Mouse (Mus musculus): ENCODE measurements around the gene Tipin. TPM values are rescaled to one million over a fixed set of nuclear protein-coding genes. Genes with fewer than 3 reads are reported as not detected.

Gene Tipin
- polyA plus RNA-seq (2015; fragmentation: Nextera tagmentation; extraction: Ambion mirVana), result 132 and 162 TPM in 2 replicates

- ATAC-seq (ENCODE audit: insufficient read depth, low FRiP score), result peak; percentile 96
- Histone ChIP-seq H3K4me1 (ENCODE audit: control insufficient read depth, insufficient read depth, low read length) (peaks cover 7% of the 10 kb centered on the region; the same call in 1 of the 2 replicates), H3K9me3 (replicated peaks; ENCODE audit: control insufficient read depth, low read length) (no peaks in the 10 kb centered on the region), H3K9ac (ENCODE audit: low read length) (peak within 1 kb of the TSS; percentile 97), H3K4me3 (replicated peaks; ENCODE audit: low read length) (peak within 1 kb of the TSS; percentile 74), H3K27me3 (ENCODE audit: control insufficient read depth, insufficient read depth, low read length) (no peaks in the 10 kb centered on the region), H3K27ac (ENCODE audit: low read length) (peak within 1 kb of the TSS; percentile 92), H3K36me3 (ENCODE audit: control insufficient read depth, insufficient read depth, low read length) (no peaks in the 10 kb centered on the region), H3K4me2 (ENCODE audit: low read depth, low read length) (peak within 1 kb of the TSS; percentile 79)
- 2% methylated on average over 46 of the region's 46 CpGs for WGBS
These were observed at the start of gene Tipin for GRCm38 (mm10) chr9:64281105-64281780. TSS of gene Tipin (plus strand) at chr9:64281581.

DNA sequence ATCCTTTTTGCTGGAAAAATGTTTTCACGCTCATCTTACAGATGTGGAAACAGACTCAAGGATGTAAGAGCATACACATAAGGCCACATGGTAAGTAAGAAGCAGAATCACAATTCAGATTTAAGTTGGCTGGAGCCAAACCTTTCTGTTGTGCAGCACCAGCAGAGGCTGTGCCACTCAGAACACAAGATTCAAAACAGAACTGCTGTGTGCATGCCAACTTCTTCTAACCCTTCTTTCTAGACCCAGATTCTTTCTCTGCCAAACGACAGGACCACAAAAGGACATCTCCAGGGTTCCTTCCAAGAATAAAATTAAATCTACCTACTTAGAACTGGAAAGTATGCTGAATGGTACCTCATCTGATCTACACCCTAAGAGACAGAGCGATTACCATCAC, 49.7 kb upstream of the Tipin start:
- no peaks in the 10 kb centered on the region for H3K27me3 ChIP-seq (ENCODE audit: control insufficient read depth, insufficient read depth, low read length)
- H3K4me1 ChIP-seq (ENCODE audit: control insufficient read depth, insufficient read depth, low read length), result peaks cover 48% of the 10 kb centered on the region
- ATAC-seq (ENCODE audit: insufficient read depth, low FRiP score), result no peak
- H3K9me3 ChIP-seq (replicated peaks; ENCODE audit: control insufficient read depth, low read length), result no peaks in the 10 kb centered on the region
- peak overlapping the region; percentile 65 for H3K27ac ChIP-seq (ENCODE audit: low read length)
- no peak overlapping the region for H3K4me3 ChIP-seq (replicated peaks; ENCODE audit: low read length)
- 0 out of 2 replicates have a peak, but pooled peaks cover 3% of the 10 kb centered on the region for H3K36me3 ChIP-seq (ENCODE audit: control insufficient read depth, insufficient read depth, low read length)
- 57% methylated on average over 3 of the region's 3 CpGs for WGBS
- no peak overlapping the region for H3K9ac ChIP-seq (ENCODE audit: low read length)
- H3K4me2 ChIP-seq (ENCODE audit: low read depth, low read length), result no peak overlapping the region

DNA sequence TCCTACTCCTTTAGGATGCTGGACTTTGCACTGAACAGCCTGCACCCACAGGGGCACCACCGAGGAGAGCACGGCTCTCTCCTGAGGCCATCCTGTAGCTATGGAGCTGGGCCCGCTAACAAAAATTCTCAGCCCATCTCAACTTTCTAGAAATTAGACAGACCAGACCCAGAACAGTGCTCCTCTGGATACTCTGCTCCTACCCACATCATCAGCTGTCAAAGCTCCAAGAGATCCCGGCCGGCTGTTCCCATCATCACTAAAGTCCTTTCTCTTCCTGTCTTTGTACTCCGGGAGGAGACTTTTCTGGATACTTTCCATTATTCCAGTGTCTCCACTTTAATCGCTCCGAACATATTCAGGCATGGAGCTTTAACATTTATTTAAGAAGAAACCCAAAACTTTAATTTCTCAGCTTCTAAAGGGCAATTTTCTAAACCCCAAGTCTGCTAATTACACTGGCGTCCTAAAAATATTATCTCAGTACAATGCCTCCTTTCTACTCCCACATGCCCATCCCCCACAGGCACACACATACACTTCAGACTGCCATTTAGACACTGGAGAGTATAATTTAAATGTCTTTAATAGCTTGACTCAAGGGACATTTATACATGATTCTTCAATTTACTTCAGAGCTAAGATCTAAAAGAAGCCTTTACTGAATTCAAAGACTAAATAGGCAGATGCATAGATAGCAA, 49.0 kb upstream of the Tipin start:
- 38% methylated on average over 9 of the region's 9 CpGs for WGBS
- H3K4me2 ChIP-seq (ENCODE audit: low read depth, low read length), result peak overlapping the region; percentile 16; the same call in 1 of the 2 replicates
- H3K27me3 ChIP-seq (ENCODE audit: control insufficient read depth, insufficient read depth, low read length), result no peaks in the 10 kb centered on the region
- H3K36me3 ChIP-seq (ENCODE audit: control insufficient read depth, insufficient read depth, low read length), result 0 out of 2 replicates have a peak, but pooled peaks cover 3% of the 10 kb centered on the region
- peak; percentile 57; the same call in 1 of the 2 replicates for ATAC-seq (ENCODE audit: insufficient read depth, low FRiP score)
- peaks cover 48% of the 10 kb centered on the region for H3K4me1 ChIP-seq (ENCODE audit: control insufficient read depth, insufficient read depth, low read length)
- no peak overlapping the region for H3K4me3 ChIP-seq (replicated peaks; ENCODE audit: low read length)
- H3K9me3 ChIP-seq (replicated peaks; ENCODE audit: control insufficient read depth, low read length), result no peaks in the 10 kb centered on the region
- peak overlapping the region; percentile 65 for H3K27ac ChIP-seq (ENCODE audit: low read length)
- H3K9ac ChIP-seq (ENCODE audit: low read length), result peak overlapping the region; percentile 25; the same call in 1 of the 2 replicates

GRCm38 (mm10) chr9:64233656-64234055, 47.7 kb upstream of the Tipin start:
- no peak overlapping the region; the same call in 1 of the 2 replicates for H3K9ac ChIP-seq (ENCODE audit: low read length)
- WGBS, result 36% methylated on average over 5 of the region's 5 CpGs
- H3K4me3 ChIP-seq (replicated peaks; ENCODE audit: low read length), result no peak overlapping the region
- 0 out of 2 replicates have a peak, but pooled peaks cover 3% of the 10 kb centered on the region for H3K36me3 ChIP-seq (ENCODE audit: control insufficient read depth, insufficient read depth, low read length)
- no peaks in the 10 kb centered on the region for H3K9me3 ChIP-seq (replicated peaks; ENCODE audit: control insufficient read depth, low read length)
- H3K27ac ChIP-seq (ENCODE audit: low read length), result peak overlapping the region; percentile 74
- no peak overlapping the region for H3K4me2 ChIP-seq (ENCODE audit: low read depth, low read length)
- H3K4me1 ChIP-seq (ENCODE audit: control insufficient read depth, insufficient read depth, low read length), result peaks cover 43% of the 10 kb centered on the region
- peak; percentile 56; the same call in 1 of the 2 replicates for ATAC-seq (ENCODE audit: insufficient read depth, low FRiP score)
- no peaks in the 10 kb centered on the region for H3K27me3 ChIP-seq (ENCODE audit: control insufficient read depth, insufficient read depth, low read length)

DNA sequence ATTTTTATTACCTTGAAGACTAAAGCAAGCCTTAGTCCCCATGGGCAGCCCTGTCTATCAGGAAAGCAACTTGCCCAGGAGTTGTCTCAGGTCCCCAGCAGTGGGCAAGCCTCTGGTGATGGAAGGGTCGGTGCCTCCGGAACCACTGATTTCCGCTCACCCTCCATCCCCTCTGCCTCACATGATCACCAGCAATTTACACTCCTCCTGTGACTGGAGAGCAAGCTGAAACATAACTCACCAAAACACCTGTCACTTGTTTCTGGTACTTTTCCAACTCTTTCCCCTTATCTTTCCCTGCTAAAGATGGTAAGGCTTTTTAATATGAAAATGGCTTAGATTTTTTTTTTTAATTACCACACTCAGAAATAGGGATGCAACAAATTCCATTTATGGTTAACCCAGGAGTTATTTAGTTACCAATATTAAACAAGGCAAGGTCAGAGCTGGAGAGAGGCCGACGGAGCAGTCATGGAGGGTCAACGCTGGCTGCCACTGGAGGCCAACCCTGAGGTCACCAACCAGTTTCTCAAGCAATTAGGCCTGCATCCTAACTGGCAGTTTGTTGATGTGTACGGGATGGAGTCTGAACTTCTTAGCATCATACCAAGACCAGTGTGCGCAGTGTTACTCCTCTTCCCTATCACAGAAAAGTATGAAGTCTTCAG, 46.5 kb upstream of the Tipin start, which contains the start of gene Uchl4:
Gene Uchl4 (plus strand): TSS at position 434 of the 668 bp plus-strand sequence.
- WGBS, result 85% methylated on average over 8 of the region's 8 CpGs
- Histone ChIP-seq H3K4me3 (replicated peaks; ENCODE audit: low read length) (no peak within 1 kb of the TSS), H3K27ac (ENCODE audit: low read length) (peak within 1 kb of the TSS; percentile 74), H3K4me1 (ENCODE audit: control insufficient read depth, insufficient read depth, low read length) (peaks cover 42% of the 10 kb centered on the region), H3K9ac (ENCODE audit: low read length) (no peak within 1 kb of the TSS; the same call in 1 of the 2 replicates), H3K4me2 (ENCODE audit: low read depth, low read length) (no peak within 1 kb of the TSS), H3K27me3 (ENCODE audit: control insufficient read depth, insufficient read depth, low read length) (no peaks in the 10 kb centered on the region), H3K36me3 (ENCODE audit: control insufficient read depth, insufficient read depth, low read length) (0 out of 2 replicates have a peak, but pooled peaks cover 3% of the 10 kb centered on the region), H3K9me3 (replicated peaks; ENCODE audit: control insufficient read depth, low read length) (no peaks in the 10 kb centered on the region)
- ATAC-seq (ENCODE audit: insufficient read depth, low FRiP score), result no peak

GRCm38 (mm10) chr9:64236056-64236455, 45.3 kb upstream of the Tipin start:
- H3K4me2 ChIP-seq (ENCODE audit: low read depth, low read length), result no peak overlapping the region
- H3K9ac ChIP-seq (ENCODE audit: low read length), result no peak overlapping the region

DNA sequence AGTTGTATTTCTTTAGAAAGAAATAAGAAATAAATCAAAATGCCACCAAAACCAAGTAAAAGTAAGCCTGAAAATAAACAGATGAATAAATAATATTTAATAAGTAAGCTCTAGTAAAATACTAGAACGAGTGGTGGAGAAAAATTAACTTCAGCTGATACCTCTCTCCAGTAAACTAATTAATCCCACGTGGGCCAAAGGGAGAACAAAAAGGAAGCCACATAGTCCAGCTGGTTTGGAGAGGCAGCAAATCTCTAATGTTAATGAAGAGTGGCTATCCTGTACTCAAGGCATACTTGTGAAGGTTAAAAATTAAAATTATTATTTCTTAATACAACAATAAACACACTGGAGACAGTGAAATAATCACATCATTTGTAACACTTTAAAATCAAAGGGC, 41.3 kb upstream of the Tipin start:
- no peaks in the 10 kb centered on the region for H3K27me3 ChIP-seq (ENCODE audit: control insufficient read depth, insufficient read depth, low read length)
- 0 out of 2 replicates have a peak, but pooled peaks cover 3% of the 10 kb centered on the region for H3K36me3 ChIP-seq (ENCODE audit: control insufficient read depth, insufficient read depth, low read length)
- H3K4me2 ChIP-seq (ENCODE audit: low read depth, low read length), result no peak overlapping the region
- H3K9me3 ChIP-seq (replicated peaks; ENCODE audit: control insufficient read depth, low read length), result no peaks in the 10 kb centered on the region
- no peak overlapping the region for H3K4me3 ChIP-seq (replicated peaks; ENCODE audit: low read length)
- WGBS, result 38% methylated on average over 2 of the region's 2 CpGs
- H3K4me1 ChIP-seq (ENCODE audit: control insufficient read depth, insufficient read depth, low read length), result 0 out of 2 replicates have a peak, but pooled peaks cover 3% of the 10 kb centered on the region
- no peak overlapping the region for H3K9ac ChIP-seq (ENCODE audit: low read length)
- no peak overlapping the region for H3K27ac ChIP-seq (ENCODE audit: low read length)
- ATAC-seq (ENCODE audit: insufficient read depth, low FRiP score), result no peak

More at GRCm38 (mm10) chr9:64236056-64236455, 45.3 kb upstream of the Tipin start:
- Histone ChIP-seq H3K4me1 (ENCODE audit: control insufficient read depth, insufficient read depth, low read length) (peaks cover 36% of the 10 kb centered on the region), H3K4me3 (replicated peaks; ENCODE audit: low read length) (no peak overlapping the region), H3K9me3 (replicated peaks; ENCODE audit: control insufficient read depth, low read length) (no peaks in the 10 kb centered on the region), H3K27ac (ENCODE audit: low read length) (no peak overlapping the region), H3K36me3 (ENCODE audit: control insufficient read depth, insufficient read depth, low read length) (0 out of 2 replicates have a peak, but pooled peaks cover 3% of the 10 kb centered on the region), H3K27me3 (ENCODE audit: control insufficient read depth, insufficient read depth, low read length) (no peaks in the 10 kb centered on the region)
- ATAC-seq (ENCODE audit: insufficient read depth, low FRiP score), result no peak
- 94% methylated on average over 7 of the region's 7 CpGs for WGBS

DNA sequence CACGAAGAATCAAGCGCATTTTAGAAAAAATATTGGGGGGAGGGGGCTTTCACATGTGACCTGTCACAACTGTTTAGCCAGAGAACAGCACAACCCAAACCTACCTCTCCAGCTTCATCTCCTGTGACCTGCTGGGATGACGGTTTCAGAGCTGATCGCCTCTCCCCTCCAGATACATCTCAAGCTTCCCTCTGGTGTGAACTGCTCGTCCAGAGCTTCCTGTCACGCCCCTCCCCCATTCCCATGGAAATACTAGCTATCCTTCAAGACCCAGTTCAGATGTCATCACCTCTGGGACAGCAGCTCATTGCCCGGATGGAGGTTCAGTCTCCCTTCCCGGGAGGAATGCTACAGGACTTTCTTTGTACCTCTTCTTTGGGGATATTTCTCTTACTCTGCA, 40.7 kb upstream of the Tipin start:
- H3K9me3 ChIP-seq (replicated peaks; ENCODE audit: control insufficient read depth, low read length), result no peaks in the 10 kb centered on the region
- H3K4me2 ChIP-seq (ENCODE audit: low read depth, low read length), result no peak overlapping the region
- H3K4me3 ChIP-seq (replicated peaks; ENCODE audit: low read length), result no peak overlapping the region
- H3K9ac ChIP-seq (ENCODE audit: low read length), result no peak overlapping the region
- no peak overlapping the region for H3K27ac ChIP-seq (ENCODE audit: low read length)
- 0 out of 2 replicates have a peak, but pooled peaks cover 3% of the 10 kb centered on the region for H3K4me1 ChIP-seq (ENCODE audit: control insufficient read depth, insufficient read depth, low read length)
- WGBS, result 48% methylated on average over 8 of the region's 8 CpGs
- no peaks in the 10 kb centered on the region for H3K27me3 ChIP-seq (ENCODE audit: control insufficient read depth, insufficient read depth, low read length)
- H3K36me3 ChIP-seq (ENCODE audit: control insufficient read depth, insufficient read depth, low read length), result 0 out of 2 replicates have a peak, but pooled peaks cover 3% of the 10 kb centered on the region
- ATAC-seq (ENCODE audit: insufficient read depth, low FRiP score), result no peak

Data from stomach, embryonic 16.5 days (tissue).